Mouse (Mus musculus) left cerebral cortex, postnatal 25 days (tissue): Measurements from ENCODE around the gene Zfhx3. TPM values are rescaled to one million over a fixed set of nuclear protein-coding genes. Genes with fewer than 3 reads are reported as not detected.

Source experiments
- DNase-seq, 2 experiments: peaks; one replicate each; pipeline ENCODE4 v3.0.0; 2022; ENCODE audit warnings: low spot score in 2 of 2, mixed read lengths in 1 of 2
- intact Hi-C: fragments of 180-260 bp; cut with DNase I; formaldehyde crosslinking; loops from one replicate; pipeline ENCODE4 v1.15.1; 2025
- total RNA-seq, 2 experiments: library from RNA; stranded (reverse); gene quantifications; 2 replicates each; pipeline ENCODE4 v1.2.3; 2021

Zfhx3 gene
- total RNA-seq, 2 experiments from 2014 or later = 4.1 to 7.0 TPM

GRCm38 (mm10) chr8:108072126-108072746 lies 129.8 kb downstream of the Zfhx3 start:
- no peak for DNase-seq

GRCm38 (mm10) chr8:108072853-108073252 lies 130.4 kb downstream of the Zfhx3 start:
- intact Hi-C loops = no loop called here
- DNase-seq = no peak

More at GRCm38 (mm10) chr8:108072126-108072746, 129.8 kb downstream of the Zfhx3 start:
- intact Hi-C loops = no loop called here

- intact Hi-C loops = no loop called here
- no peak for DNase-seq
Observed at GRCm38 (mm10) chr8:108075176-108075575, 132.7 kb downstream of the Zfhx3 start.

- no peak for DNase-seq
- intact Hi-C loops = no loop called here
Observed at GRCm38 (mm10) chr8:108078726-108079125, 136.3 kb downstream of the Zfhx3 start.

GRCm38 (mm10) chr8:108086913-108087312 lies 144.5 kb downstream of the Zfhx3 start:
- intact Hi-C loops = no loop called here
- DNase-seq = no peak

DNA sequence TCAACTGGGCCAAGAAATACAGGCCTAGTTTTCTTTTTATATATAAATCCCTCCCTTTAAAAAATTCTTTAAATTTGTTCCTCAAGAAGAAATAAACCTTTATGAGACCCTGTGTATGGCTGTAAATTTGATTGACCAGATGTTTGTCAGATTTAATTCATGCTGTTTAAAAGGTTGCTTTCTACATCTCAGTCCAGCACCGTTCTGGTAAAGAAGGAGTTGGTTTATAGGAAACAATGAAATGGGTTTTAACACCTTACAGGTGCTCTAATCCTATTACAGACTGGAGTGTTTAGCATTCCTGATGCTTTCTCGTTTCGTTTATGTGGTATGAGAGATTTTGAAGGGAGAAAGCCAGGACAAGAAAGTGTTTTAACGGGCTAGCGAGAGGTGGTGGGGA lies 147.2 kb downstream of the Zfhx3 start:
- intact Hi-C loops = no loop called here
- no peak for DNase-seq

DNA sequence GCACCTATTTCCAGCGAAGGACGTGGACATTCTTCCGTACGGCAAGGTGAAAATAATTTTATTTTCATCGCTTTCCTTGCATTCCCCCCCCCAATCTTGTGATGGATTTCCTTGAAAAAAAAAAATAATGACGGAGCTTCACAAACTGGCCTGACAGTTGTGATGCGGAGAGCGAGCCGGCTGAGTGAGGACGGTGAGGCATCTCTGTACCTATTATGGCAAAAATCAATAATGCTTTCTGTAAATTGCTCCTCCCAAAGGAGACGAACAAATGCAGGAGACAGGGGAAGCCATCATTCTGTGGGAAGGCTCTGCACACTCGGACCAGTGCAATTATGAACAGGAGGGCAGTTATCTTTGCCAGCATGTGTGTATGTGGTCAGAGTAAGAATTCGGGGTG lies 156.2 kb downstream of the Zfhx3 start:
- no peak for DNase-seq

DNA sequence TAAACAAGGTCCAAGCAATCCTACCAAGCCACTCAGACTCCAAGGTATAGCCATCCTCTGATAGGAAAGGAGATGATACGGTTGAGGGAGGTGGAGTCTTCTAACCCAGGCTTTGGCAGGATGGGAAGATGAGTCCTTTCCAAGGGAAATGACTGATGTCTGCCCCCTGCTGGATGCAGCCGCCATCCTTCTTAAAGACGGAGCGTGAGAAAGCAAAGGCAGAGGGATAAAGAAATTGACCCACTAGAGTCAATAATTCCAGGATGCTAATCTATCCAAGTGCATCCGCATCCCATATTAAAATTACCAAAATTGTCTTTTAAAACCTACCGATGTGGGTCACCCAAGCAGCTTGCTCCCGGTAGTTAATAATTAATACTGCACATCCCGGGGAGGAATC lies 158.7 kb downstream of the Zfhx3 start:
- intact Hi-C loops = loop anchor here (5.0 kb wide), 1 partner anchor 214 kb away; no protein-coding TSS in a partner anchor
- peak; percentile 19 to 35 for DNase-seq

More for the DNA sequence above, 156.2 kb downstream of the Zfhx3 start:
- intact Hi-C loops = no loop called here

DNA sequence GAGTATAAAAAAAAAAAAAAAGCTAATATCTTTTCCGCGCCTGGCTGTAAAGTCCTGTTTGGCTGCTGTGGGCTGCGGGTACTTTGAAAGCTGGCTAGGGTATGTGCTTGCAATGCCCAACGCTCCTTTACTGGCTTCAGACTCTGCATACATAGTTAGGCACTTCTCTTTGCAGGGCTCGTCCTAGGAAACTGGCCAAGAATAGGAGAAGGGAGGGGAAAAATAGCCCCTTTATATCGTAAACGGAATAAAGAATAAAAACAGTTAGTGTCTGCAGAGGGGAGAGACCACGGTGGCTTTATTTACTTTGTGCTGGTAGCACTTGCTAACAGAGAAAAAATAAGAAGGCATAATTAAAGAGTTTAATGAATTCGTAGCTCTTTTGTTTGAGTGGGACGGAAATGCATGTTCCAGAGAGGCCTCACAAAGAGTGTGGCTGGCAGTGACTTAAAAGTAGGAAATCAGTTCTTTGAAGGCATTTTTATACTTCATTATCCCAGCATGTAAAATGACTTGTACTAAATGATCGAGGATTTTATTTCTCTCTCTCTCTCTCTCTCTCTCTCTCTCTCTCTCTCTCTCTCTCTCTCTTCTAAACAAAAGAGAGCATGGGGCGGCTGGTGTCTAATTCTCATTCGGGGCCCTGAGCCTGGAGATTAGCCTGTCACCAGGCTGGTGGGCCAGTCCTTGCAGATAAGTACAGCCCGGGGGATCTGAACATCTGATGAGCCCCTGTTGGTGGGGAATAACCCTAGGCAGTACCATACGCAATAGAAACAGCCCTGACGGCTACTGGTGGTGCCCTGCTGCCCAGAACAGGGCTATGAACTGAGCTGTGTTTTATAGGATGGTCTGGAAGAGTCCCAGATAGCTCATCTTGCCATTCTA lies 159.8 kb downstream of the Zfhx3 start:
- intact Hi-C loops = loop anchor here (5.0 kb wide), 1 partner anchor 215 kb away; no protein-coding TSS in a partner anchor
- DNase-seq = peak in 1 of 2 experiments; percentile 47

DNA sequence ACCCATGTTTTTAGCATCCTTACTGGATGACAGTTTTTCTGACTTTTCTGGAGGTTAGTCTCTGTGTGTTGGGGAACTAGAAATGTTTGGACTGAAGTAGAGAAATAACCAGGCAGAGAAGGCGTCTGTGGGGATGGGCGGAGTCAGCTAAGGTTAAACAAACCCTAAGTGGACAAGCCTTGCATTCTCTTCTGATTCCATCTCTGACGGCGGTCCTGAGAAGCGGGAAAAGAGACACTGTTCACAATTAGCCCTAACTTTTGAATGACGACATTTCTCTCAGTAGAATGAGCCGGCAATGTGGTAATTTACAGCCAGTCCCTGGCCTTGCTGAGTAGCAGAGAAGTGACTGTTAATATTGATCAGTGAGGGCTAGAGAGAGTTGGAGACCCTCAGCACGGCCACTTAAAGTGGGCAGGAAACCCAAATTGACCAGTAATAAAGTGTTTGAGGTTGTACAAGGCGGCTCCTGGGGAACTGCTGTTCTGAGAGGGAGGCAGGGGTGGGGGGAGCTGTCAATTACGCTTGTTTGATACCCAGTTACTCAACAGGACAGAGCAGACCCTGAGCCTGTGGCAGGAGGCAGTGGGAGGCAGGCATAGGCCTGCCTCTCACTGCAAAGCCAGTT lies 162.1 kb downstream of the Zfhx3 start:
- no peak for DNase-seq
- intact Hi-C loops = loop anchor here (5.0 kb wide), 1 partner anchor 217 kb away; no protein-coding TSS in a partner anchor

GRCm38 (mm10) chr8:108125053-108125452 lies 182.6 kb downstream of the Zfhx3 start:
- peak in 1 of 2 experiments; percentile 44 for DNase-seq
- intact Hi-C loops = no loop called here

DNA sequence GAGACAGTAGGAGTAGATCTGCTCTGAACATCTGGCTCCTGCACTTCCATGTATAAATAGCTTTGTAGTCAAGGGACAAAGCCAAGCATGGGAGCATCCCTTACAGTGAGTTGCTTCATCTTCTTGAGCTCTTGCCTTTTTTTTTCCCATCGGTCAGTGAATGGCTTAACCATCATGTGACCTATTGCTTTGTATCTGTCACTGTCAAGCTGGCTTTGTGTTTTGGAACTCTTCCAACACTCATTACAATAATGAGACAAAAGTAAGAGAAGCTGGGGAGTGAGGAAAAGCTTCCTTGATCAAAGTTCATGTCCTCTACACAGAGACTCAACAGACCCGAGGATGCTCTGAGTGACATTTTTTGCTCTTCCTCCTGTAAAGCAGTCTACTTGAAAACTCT lies 183.0 kb downstream of the Zfhx3 start:
- intact Hi-C loops = no loop called here
- no peak for DNase-seq

- DNase-seq = no peak
- intact Hi-C loops = no loop called here
Observed at GRCm38 (mm10) chr8:108146536-108146935, 204.1 kb downstream of the Zfhx3 start.

DNA sequence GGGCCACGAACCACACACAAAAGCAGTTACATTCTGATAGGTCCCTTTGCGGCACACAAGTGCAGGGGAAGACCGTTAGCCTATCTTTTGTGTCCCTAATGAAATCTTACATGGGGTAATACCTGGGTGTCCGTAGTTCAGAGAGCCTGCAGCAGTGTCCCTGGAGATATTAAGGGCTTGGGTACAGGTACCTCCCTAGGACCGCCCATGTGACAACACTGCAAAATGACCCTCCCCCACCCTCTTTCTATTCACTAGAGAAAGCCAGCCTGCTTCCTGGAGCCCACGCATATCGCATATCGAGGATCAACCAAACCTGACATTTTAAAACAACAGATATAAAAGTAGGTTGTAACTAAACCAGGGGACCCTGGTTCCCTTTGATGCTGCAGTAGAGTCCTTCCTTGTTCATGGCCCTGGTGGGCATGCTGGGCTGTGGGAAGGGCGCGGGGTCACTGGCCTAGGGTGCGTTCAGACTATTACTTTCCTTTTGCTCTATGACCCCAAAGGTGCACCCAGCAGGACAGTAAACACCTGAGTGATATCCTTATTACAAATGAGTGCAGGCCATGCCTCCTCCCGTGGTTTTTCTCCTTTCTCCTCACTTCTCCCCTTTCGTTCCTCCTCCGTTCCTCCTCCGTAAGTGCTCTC lies 206.3 kb downstream of the Zfhx3 start:
- DNase-seq = no peak

GRCm38 (mm10) chr8:108170804-108171203 lies 228.4 kb downstream of the Zfhx3 start:
- no peak for DNase-seq

More for the DNA sequence above, 206.3 kb downstream of the Zfhx3 start:
- intact Hi-C loops = no loop called here

GRCm38 (mm10) chr8:108183296-108183695 lies 240.9 kb downstream of the Zfhx3 start:
- no peak for DNase-seq
- intact Hi-C loops = no loop called here

More at GRCm38 (mm10) chr8:108170804-108171203, 228.4 kb downstream of the Zfhx3 start:
- intact Hi-C loops = no loop called here

- intact Hi-C loops = no loop called here
- no peak for DNase-seq
Observed at GRCm38 (mm10) chr8:108183948-108184347, 241.5 kb downstream of the Zfhx3 start.

DNA sequence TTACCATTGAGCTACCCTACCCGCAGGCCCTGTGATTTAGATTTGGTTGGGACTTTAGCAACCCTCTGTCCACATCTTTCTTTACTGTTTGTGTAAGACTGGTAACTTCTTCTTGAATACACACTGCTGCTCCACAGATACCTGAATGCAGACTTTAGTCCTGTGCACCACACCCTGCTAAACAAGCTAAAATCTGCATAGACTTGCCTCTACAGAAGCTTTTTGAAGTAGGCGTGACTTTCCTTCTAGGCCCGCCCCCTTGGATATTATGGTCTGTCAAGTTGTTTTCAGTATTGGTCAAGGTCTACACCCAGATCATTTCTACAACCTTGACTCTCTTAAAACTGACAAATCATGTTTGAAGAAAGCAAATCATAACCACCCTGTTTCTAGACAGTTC lies 243.8 kb downstream of the Zfhx3 start:
- DNase-seq = no peak
- intact Hi-C loops = no loop called here

GRCm38 (mm10) chr8:108188044-108188443 lies 245.6 kb downstream of the Zfhx3 start:
- no peak for DNase-seq
- intact Hi-C loops = no loop called here

DNA sequence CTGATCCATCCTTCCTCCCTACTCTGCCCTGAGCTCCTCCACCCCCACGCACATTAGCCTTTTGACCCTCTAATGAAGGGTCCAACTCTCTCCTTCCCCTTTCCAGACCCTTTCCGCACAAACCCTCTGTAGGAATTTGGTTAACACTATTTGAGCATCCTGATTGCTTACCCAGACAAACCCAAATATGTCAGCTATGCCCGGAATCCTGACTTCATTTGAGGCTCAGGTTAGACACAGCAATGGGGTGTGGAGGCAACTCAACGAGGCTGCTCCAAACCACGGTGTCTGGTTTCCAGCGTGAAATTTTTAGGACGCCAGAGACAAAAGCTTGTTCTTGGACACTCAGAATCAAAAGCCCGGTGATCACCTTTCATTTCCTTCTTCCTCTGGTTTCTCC lies 252.1 kb downstream of the Zfhx3 start:
- no peak for DNase-seq
- intact Hi-C loops = no loop called here
